Mouse (Mus musculus) ES-Bruce4 (cell line): ENCODE results near the gene Rom1. TPM values are rescaled to one million over a fixed set of nuclear protein-coding genes. Genes with fewer than 3 reads are reported as not detected.
A peak's percentile ranks its signal among the peaks of the same experiment; 100 is the strongest.
"Not testable (repeated sequence)": the region's sequence is repeated elsewhere in the genome, so short reads cannot be mapped to it uniquely, and the experiment has no call there.

ENCODE experiments used
- H3K27ac ChIP-seq: 2 replicates; pipeline ENCODE4 v1.5.1; 2012; ENCODE audit warnings: low read length, inconsistent platforms; ENCODE audit not compliant: insufficient read depth
- H3K27me3 ChIP-seq: 2 replicates; pipeline ENCODE4 v1.6.1; 2012; ENCODE audit warnings: mild to moderate bottlenecking, low read length, inconsistent platforms; ENCODE audit not compliant: control insufficient read depth, poor library complexity, insufficient read depth, severe bottlenecking
- H3K36me3 ChIP-seq: 2 replicates; pipeline ENCODE4 v1.6.1; 2012; ENCODE audit warnings: inconsistent platforms, mild to moderate bottlenecking, low read length, moderate library complexity; ENCODE audit not compliant: control insufficient read depth, poor library complexity, insufficient read depth, severe bottlenecking
- H3K4me1 ChIP-seq: one replicate; pipeline ENCODE4 v1.8.1; 2011; ENCODE audit warnings: low read length; ENCODE audit not compliant: control insufficient read depth, insufficient read depth
- H3K4me3 ChIP-seq: 2 replicates; pipeline ENCODE4 v1.5.1; 2011; ENCODE audit warnings: low read depth, mild to moderate bottlenecking, low read length
- H3K9ac ChIP-seq: 2 replicates; pipeline ENCODE4 v1.6.1; 2012; ENCODE audit warnings: low read depth, mild to moderate bottlenecking, inconsistent platforms; ENCODE audit not compliant: poor library complexity, severe bottlenecking
- H3K9me3 ChIP-seq: replicated peaks from 2 replicates; pipeline ENCODE4 v1.6.1; 2012; ENCODE audit warnings: mild to moderate bottlenecking, low read length, inconsistent platforms; ENCODE audit not compliant: control insufficient read depth, poor library complexity, insufficient read depth, severe bottlenecking
- CTCF ChIP-seq: IDR thresholded peaks from one replicate; pipeline ENCODE4 v1.8.1; 2011; ENCODE audit warnings: low read depth, low read length
- EP300 ChIP-seq: IDR thresholded peaks from 2 replicates; pipeline ENCODE4 v1.6.1; 2011; ENCODE audit warnings: low read depth, low read length; ENCODE audit not compliant: insufficient read depth
- POLR2A ChIP-seq: IDR thresholded peaks from one replicate; pipeline ENCODE4 v1.8.1; 2011; ENCODE audit warnings: low read length; ENCODE audit not compliant: insufficient read depth
- polyA plus RNA-seq: library from polyadenylated mRNA; stranded (reverse); fragments of >200 nt; gene quantifications from 2 replicates; pipeline ENCODE4 v1.2.4, GENCODE M21; 2011; ENCODE audit warnings: low read depth; ENCODE audit not compliant: missing spikeins, insufficient read depth, insufficient read length

Rom1 gene
- 1.6 and 2.2 TPM in 2 replicates for polyA plus RNA-seq

- Histone ChIP-seq H3K27me3 (no peaks in the 10 kb centered on the region), H3K9ac (peak within 1 kb of the TSS; percentile 93), H3K4me1 (no peaks in the 10 kb centered on the region), H3K27ac (no peak within 1 kb of the TSS), H3K9me3 (no peaks in the 10 kb centered on the region), H3K36me3 (no peaks in the 10 kb centered on the region), H3K4me3 (peak within 1 kb of the TSS; percentile 63)
- TF ChIP-seq POLR2A = no peak
- no peak for TF ChIP-seq EP300
- peak; percentile 29 for TF ChIP-seq CTCF
Measured at GRCm38 (mm10) chr19:8929224-8930088, at the start of gene Rom1, which contains the start of gene Eml3. Gene Rom1 (minus strand): TSS chr19:8929356. Gene Eml3 (plus strand): TSS chr19:8929552.

GRCm38 (mm10) chr19:8976535-8976934 lies 47.4 kb upstream of the Rom1 start:
- no peak overlapping the region for H3K4me3 ChIP-seq
- no peaks in the 10 kb centered on the region for H3K9me3 ChIP-seq
- H3K27ac ChIP-seq = peak overlapping the region; percentile 70
- H3K36me3 ChIP-seq = peaks cover 81% of the 10 kb centered on the region
- no peak overlapping the region for H3K9ac ChIP-seq
- TF ChIP-seq EP300 (0 out of 2 replicates have a peak, but pooled peaks have one; percentile 8), CTCF (peak; percentile 86), POLR2A (no peak)
- H3K27me3 ChIP-seq = no peaks in the 10 kb centered on the region
- peaks cover 1% of the 10 kb centered on the region for H3K4me1 ChIP-seq

GRCm38 (mm10) chr19:8975491-8975890 lies 46.3 kb upstream of the Rom1 start:
- Histone ChIP-seq H3K4me1 (peaks cover 1% of the 10 kb centered on the region), H3K9ac (no peak overlapping the region), H3K36me3 (peaks cover 91% of the 10 kb centered on the region), H3K27me3 (no peaks in the 10 kb centered on the region), H3K4me3 (no peak overlapping the region), H3K27ac (peak overlapping the region; percentile 60; the same call in 1 of the 2 replicates), H3K9me3 (no peaks in the 10 kb centered on the region)
- TF ChIP-seq POLR2A (no peak), EP300 (no peak), CTCF (no peak)

GRCm38 (mm10) chr19:8974638-8975037 lies 45.5 kb upstream of the Rom1 start:
- no peak overlapping the region for H3K4me3 ChIP-seq
- no peak for TF ChIP-seq EP300
- TF ChIP-seq CTCF = no peak
- no peak for TF ChIP-seq POLR2A
- H3K36me3 ChIP-seq = peaks cover 96% of the 10 kb centered on the region
- H3K4me1 ChIP-seq = peaks cover 1% of the 10 kb centered on the region
- H3K27me3 ChIP-seq = no peaks in the 10 kb centered on the region
- 0 out of 2 replicates have a peak overlapping the region, but pooled peaks have one; percentile 25 for H3K27ac ChIP-seq
- no peak overlapping the region for H3K9ac ChIP-seq
- no peaks in the 10 kb centered on the region for H3K9me3 ChIP-seq

GRCm38 (mm10) chr19:8972491-8972890 lies 43.3 kb upstream of the Rom1 start:
- H3K27ac ChIP-seq, H3K4me1 ChIP-seq, H3K9me3 ChIP-seq, H3K27me3 ChIP-seq, H3K4me3 ChIP-seq, H3K9ac ChIP-seq: not testable (repeated sequence)
- H3K36me3 ChIP-seq = peaks cover 95% of the 10 kb centered on the region

- Histone ChIP-seq H3K4me3 (peak overlapping the region; percentile 99), H3K27me3 (no peaks in the 10 kb centered on the region), H3K9me3 (no peaks in the 10 kb centered on the region), H3K36me3 (peaks cover 79% of the 10 kb centered on the region), H3K27ac (peak overlapping the region; percentile 75), H3K9ac (peak overlapping the region; percentile 98), H3K4me1 (no peaks in the 10 kb centered on the region)
- TF ChIP-seq POLR2A (no peak), CTCF (no peak), EP300 (no peak)
Measured at GRCm38 (mm10) chr19:8967893-8968292, 38.7 kb upstream of the Rom1 start.
